Mouse (Mus musculus) heart, adult 2 months (tissue): ENCODE results near the gene Gm11437. TPM values are rescaled to one million over a fixed set of nuclear protein-coding genes. Genes with fewer than 3 reads are reported as not detected.

Source experiments
- DNase-seq, 2 experiments: peaks; one replicate each; pipeline ENCODE4 v3.0.0; 2021
- H3K27ac ChIP-seq: fragments of 200-600 bp; 2 replicates; pipeline ENCODE4 v1.8.1; 2022
- H3K27me3 ChIP-seq: fragments of 200-500 bp; 2 replicates; pipeline ENCODE4 v1.6.1; 2012; ENCODE audit warnings: mild to moderate bottlenecking, low read length, inconsistent platforms, mixed read lengths; ENCODE audit not compliant: control insufficient read depth, insufficient read depth
- H3K36me3 ChIP-seq: fragments of 200-500 bp; 2 replicates; pipeline ENCODE4 v1.6.1; 2012; ENCODE audit warnings: low read length, inconsistent platforms; ENCODE audit not compliant: control insufficient read depth, insufficient read depth
- H3K4me1 ChIP-seq: fragments of 200-500 bp; 2 replicates; pipeline ENCODE4 v1.6.1; 2011; ENCODE audit warnings: low read length; ENCODE audit not compliant: control insufficient read depth, insufficient read depth
- H3K4me3 ChIP-seq: fragments of 200-600 bp; 2 replicates; pipeline ENCODE4 v1.8.1; 2022
- H3K79me2 ChIP-seq: fragments of 200-500 bp; replicated peaks from 2 replicates; pipeline ENCODE4 v1.6.1; 2012; ENCODE audit warnings: mild to moderate bottlenecking, inconsistent platforms, low read length, moderate library complexity, mixed read lengths; ENCODE audit not compliant: control insufficient read depth, insufficient read depth
- H3K9ac ChIP-seq: fragments of 200-500 bp; 2 replicates; pipeline ENCODE4 v1.6.1; 2012; ENCODE audit warnings: low read depth, mild to moderate bottlenecking, control low read depth, inconsistent platforms, low read length, mixed read lengths
- CTCF ChIP-seq: fragments of 200-600 bp; IDR thresholded peaks from 2 replicates; pipeline ENCODE4 v1.8.1; 2022; ENCODE audit warnings: antibody characterized with exemption, mild to moderate bottlenecking, moderate library complexity
- EP300 ChIP-seq: fragments of 200-500 bp; IDR thresholded peaks from 2 replicates; pipeline ENCODE4 v1.6.1; 2011; ENCODE audit warnings: low read depth, low read length, control low read depth; ENCODE audit not compliant: insufficient read depth
- POLR2A ChIP-seq: fragments of 200-500 bp; IDR thresholded peaks from 2 replicates; pipeline ENCODE4 v1.6.1; 2011; ENCODE audit warnings: mild to moderate bottlenecking, low read depth, low read length, control low read depth; ENCODE audit not compliant: insufficient read depth
- WGBS: fragments of 180-500 bp; shearing (Covaris S2); methylation state at CpG from one replicate; pipeline ENCODE4 v1.1.7; 2018; 5-methylcytosine and 5-hydroxymethylcytosine counted together
- intact Hi-C: fragments of 180-260 bp; cut with DNase I; formaldehyde crosslinking; loops from one replicate; pipeline ENCODE4 v1.15.1; 2025
- polyA plus RNA-seq: library from polyadenylated mRNA; depleted of rRNA; stranded (reverse); fragments of >200 nt; gene quantifications from 2 replicates; pipeline ENCODE4 v1.2.3, GENCODE M21; 2012
- total RNA-seq, 2 experiments: library from RNA; stranded (reverse); gene quantifications; 2 replicates each; pipeline ENCODE4 v1.2.3; 2021

Gene Gm11437
- total and polyA plus RNA-seq, 3 experiments = not detected

GRCm38 (mm10) chr11:84134331-84134860, 32.9 kb downstream of the Gm11437 start:
- intact Hi-C loops = no loop called here
- Histone ChIP-seq H3K27me3 (no peaks in the 10 kb centered on the region), H3K4me1 (peaks cover 2% of the 10 kb centered on the region; the same call in 1 of the 2 replicates), H3K27ac (no peak overlapping the region), H3K79me2 (no peaks in the 10 kb centered on the region), H3K36me3 (no peaks in the 10 kb centered on the region), H3K4me3 (no peak overlapping the region), H3K9ac (no peak overlapping the region)
- peak; percentile 43 for TF ChIP-seq CTCF
- no peak for TF ChIP-seq EP300
- no peak for TF ChIP-seq POLR2A
- no peak for DNase-seq
- WGBS = 89% methylated on average over 2 of the region's 2 CpGs

GRCm38 (mm10) chr11:84129799-84130185, 37.5 kb downstream of the Gm11437 start:
- peak overlapping the region; percentile 77 for H3K4me3 ChIP-seq
- TF ChIP-seq EP300 = no peak
- TF ChIP-seq POLR2A = no peak
- TF ChIP-seq CTCF = no peak
- peaks cover 2% of the 10 kb centered on the region; the same call in 1 of the 2 replicates for H3K4me1 ChIP-seq
- no peaks in the 10 kb centered on the region for H3K79me2 ChIP-seq
- 6% methylated on average over 11 of the region's 11 CpGs for WGBS
- no peaks in the 10 kb centered on the region for H3K27me3 ChIP-seq
- no peak for DNase-seq
- intact Hi-C loops = loop anchor here (2.0 to 5.0 kb wide), 3 partner anchors 49 to 383 kb away; partner anchors contain the start of genes Aatf and Dusp14
- H3K27ac ChIP-seq = no peak overlapping the region; the same call in 1 of the 2 replicates
- peak overlapping the region; percentile 32; the same call in 1 of the 2 replicates for H3K9ac ChIP-seq
- H3K36me3 ChIP-seq = no peaks in the 10 kb centered on the region

GRCm38 (mm10) chr11:84128943-84129798, 38.1 kb downstream of the Gm11437 start, which contains the start of the genes Tada2a and Acaca:
TSS of gene Tada2a (minus strand) at chr11:84129600.
TSS of gene Acaca (plus strand) at chr11:84129672.
- Histone ChIP-seq H3K9ac (peak within 1 kb of the TSS; percentile 97), H3K36me3 (no peaks in the 10 kb centered on the region), H3K79me2 (no peaks in the 10 kb centered on the region), H3K4me3 (peak within 1 kb of the TSS; percentile 77), H3K4me1 (peaks cover 2% of the 10 kb centered on the region; the same call in 1 of the 2 replicates), H3K27me3 (no peaks in the 10 kb centered on the region), H3K27ac (peak within 1 kb of the TSS; percentile 60)
- WGBS = under 1% methylated on average over 66 of the region's 83 CpGs
- TF ChIP-seq POLR2A (peak; percentile 48), CTCF (no peak)
- intact Hi-C loops = loop anchor here (2.0 to 5.0 kb wide), 3 partner anchors 50 to 383 kb away; partner anchors contain the start of genes Aatf and Dusp14
- peak; percentile 86 to 92 for DNase-seq

- H3K4me3 ChIP-seq = no peak overlapping the region
- DNase-seq = no peak
- no peak overlapping the region for H3K27ac ChIP-seq
- H3K79me2 ChIP-seq = no peaks in the 10 kb centered on the region
- no peaks in the 10 kb centered on the region for H3K36me3 ChIP-seq
- no peaks in the 10 kb centered on the region for H3K27me3 ChIP-seq
- 72% methylated on average over 4 of the region's 4 CpGs for WGBS
- H3K4me1 ChIP-seq = peaks cover 2% of the 10 kb centered on the region; the same call in 1 of the 2 replicates
- TF ChIP-seq EP300 (no peak), CTCF (0 out of 2 replicates have a peak, but pooled peaks have one; percentile 15)
- H3K9ac ChIP-seq = no peak overlapping the region
- intact Hi-C loops = loop anchor here (2.0 to 5.0 kb wide), 3 partner anchors 51 to 384 kb away; partner anchors contain the start of genes Aatf and Dusp14
These were observed 39.3 kb downstream of the Gm11437 start for GRCm38 (mm10) chr11:84127977-84128376.

GRCm38 (mm10) chr11:84121051-84121956, 46.0 kb downstream of the Gm11437 start:
- H3K27me3 ChIP-seq = no peaks in the 10 kb centered on the region
- no peak for TF ChIP-seq EP300
- no peak for TF ChIP-seq POLR2A
- TF ChIP-seq CTCF = no peak
- no peak overlapping the region; the same call in 1 of the 2 replicates for H3K9ac ChIP-seq
- H3K4me3 ChIP-seq = no peak overlapping the region
- DNase-seq = no peak
- H3K79me2 ChIP-seq = no peaks in the 10 kb centered on the region
- H3K27ac ChIP-seq = peak overlapping the region; percentile 17; the same call in 1 of the 2 replicates
- no peaks in the 10 kb centered on the region; the same call in 1 of the 2 replicates for H3K36me3 ChIP-seq
- 63% methylated on average over 12 of the region's 12 CpGs for WGBS
- intact Hi-C loops = no loop called here
- H3K4me1 ChIP-seq = no peaks in the 10 kb centered on the region
